Mouse (Mus musculus) heart, adult 8-10 months (tissue): ENCODE data around the gene Efnb3. TPM values are rescaled to one million over a fixed set of nuclear protein-coding genes. Genes with fewer than 3 reads are reported as not detected.

ENCODE experiments used
- DNase-seq: peaks from one replicate; pipeline ENCODE4 v3.0.0; 2022; ENCODE audit warnings: low spot score
- total RNA-seq, 4 experiments: library from RNA; stranded (reverse); gene quantifications; 2 replicates each; pipeline ENCODE4 v1.2.4; 2022

Gene Efnb3
- total RNA-seq, 4 experiments from 2014 or later: 105 to 137 (median 128) TPM

DNA sequence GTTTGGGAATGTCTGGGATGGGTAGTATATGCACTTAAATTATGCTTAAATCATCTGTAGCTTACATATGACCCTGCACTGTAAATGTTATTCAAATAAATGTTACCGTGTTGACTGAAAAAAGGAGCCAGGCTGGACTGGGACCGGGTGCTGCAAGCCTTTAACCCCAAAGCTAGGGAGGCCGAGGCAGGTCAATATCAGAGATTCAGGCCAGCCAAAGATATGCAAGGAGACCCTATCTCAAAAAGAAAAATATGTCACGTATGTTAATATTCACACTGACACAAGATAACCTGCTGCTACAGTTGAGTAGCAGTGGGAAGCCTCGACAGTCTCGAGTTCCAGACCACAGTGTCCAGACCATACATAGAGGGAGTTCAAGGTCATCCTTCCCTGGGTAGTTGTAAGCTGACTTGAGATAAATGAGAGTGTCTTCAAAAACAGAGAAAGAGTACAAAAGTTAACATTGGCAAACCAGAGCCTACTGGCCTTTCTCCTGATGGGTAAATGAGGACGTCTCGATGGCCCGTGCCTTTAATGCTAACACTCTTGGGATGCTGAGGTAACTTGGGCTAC, 22.3 kb upstream of the Efnb3 start:
- no peak for DNase-seq

DNA sequence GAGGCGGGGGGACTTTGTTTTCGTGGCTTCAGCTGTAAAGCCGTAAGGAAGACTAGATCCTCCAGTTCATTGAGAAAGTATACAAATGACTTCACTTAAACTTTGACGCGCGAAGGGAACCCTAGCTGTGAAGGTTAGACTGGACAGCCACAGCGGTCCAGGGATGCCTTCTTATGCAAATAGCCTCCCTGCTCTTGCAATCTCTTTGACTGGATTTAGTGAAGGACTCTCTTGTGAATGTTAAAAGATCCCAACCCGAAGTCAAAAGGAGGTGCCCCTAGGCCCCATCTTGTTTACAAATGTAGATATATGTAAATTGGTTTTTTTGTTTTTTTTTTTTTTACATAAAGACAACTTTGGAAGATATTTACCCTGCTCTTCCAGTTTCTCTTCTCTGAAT, 21.8 kb upstream of the Efnb3 start:
- DNase-seq: no peak

DNA sequence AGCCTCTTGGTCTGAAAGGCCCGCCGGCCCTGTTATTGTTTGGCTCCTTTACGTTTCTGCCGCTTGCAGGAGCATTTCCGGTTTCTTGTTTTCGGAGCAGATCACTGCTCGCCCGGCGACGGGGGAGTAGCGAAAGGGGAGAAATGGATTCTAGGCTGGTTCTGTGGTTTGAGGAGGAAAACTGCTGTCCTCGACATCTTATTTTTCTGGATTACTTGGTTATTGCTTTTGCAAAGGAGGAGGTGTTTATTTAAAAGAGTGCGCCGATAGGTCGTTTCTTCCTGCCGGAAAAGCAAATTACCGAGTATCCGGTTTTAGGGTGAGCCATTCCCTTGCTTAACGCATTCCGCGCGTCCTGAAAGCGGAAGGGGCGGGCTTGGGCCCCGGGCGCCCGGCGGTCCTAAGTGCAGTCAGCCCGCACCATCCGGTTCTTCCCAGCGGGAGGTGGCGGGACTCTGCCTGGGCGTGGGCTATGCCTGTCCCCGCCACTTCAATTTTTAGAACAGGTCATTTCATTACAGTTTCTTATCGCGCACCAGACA, 21.2 kb upstream of the Efnb3 start:
- DNase-seq: peak; percentile 95

DNA sequence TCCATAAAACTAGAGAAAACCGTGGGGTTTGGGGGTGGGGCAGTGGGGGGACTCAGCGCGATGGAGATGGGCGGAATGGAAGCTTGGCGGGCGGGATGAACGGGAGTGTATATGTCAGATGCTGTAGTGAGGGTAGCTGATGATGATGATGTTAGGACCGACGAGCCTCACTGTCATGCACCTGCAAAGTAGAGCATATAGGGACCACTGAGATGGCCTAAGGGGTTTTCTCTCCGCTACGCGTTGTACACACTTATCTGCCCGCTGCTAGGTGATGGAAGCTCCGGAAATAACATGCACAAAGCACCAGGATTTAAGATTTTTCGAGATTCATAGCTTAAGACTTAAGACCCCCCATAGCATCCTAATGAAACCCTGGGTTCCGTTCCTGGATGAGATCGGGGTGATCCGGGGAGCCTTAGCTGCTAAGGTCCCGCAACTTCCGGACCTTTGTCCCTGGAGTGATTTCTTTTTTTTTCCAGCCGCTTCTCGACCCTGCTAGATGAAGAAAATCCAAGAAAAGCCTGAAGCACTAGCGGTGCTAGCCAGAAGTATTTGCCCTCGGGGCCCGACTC, 20.7 kb upstream of the Efnb3 start:
- DNase-seq: no peak

DNA sequence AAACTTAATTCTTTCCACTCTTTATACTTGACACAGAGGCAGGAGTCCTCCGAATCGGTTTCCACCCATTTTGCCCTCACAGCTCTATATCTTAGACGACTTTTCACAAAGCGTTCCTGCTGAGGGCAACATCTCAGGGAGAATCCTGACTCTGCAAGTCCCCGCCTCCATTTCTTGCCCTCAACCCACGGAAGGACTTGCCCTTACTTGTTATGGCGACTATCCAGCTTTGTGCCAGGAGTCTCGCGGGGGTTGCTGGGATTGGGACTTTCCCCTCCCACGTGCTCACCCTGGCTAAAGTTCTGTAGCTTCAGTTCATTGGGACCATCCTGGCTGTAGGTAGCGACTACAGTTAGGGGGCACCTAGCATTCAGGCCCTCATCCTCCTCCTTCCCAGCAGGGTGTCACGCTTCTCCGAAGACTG, 20.1 kb upstream of the Efnb3 start, which contains the start of the genes Wrap53 and Trp53:
Wrap53 (minus strand) TSS at position 165 of the 424 bp plus-strand sequence.
Trp53 (plus strand) TSS at position 269 of the 424 bp plus-strand sequence.
- DNase-seq: peak; percentile 98

DNA sequence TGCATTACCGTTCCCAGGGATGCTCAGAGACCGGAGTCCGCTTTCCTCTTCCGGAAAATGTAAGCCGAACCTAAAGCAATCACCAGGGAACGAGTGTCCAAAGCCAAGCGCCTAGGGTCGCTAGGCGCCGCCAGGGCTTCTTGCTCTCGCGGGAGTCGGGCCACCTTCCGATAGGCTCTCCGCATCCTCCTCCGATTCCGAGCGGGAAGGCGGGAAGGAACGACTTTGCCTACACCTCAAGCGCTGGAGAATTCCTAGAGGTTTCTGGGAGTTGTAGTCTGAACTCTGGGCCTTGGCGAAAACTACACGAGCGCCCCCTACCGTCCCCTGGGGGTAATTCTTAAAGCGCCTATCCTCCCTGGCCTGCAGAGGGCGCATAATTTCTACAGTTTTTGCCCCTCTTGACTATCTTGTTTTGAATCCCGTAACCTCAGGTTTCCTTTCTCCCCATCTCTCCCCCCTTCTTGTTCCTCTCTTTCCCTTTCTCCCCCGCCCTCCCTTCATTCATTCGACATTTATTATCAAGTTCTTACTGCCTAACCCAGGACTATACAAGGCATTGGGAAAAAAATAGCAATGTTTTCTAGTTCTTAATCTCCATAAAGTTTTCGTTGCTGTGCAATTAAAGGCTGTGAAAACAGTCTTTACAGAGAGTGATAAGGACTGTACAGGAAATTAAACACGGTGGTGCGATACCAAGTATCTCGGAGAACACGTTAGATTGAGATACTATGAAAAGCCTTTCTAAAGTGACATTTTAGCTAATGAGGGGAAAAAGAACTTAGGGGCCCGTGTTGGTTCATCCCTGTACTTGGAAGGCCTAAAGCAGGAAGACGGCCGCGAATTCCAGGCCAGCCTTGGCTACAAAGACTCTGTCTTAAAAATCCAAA, 19.4 kb upstream of the Efnb3 start:
- DNase-seq: peak; percentile 97

DNA sequence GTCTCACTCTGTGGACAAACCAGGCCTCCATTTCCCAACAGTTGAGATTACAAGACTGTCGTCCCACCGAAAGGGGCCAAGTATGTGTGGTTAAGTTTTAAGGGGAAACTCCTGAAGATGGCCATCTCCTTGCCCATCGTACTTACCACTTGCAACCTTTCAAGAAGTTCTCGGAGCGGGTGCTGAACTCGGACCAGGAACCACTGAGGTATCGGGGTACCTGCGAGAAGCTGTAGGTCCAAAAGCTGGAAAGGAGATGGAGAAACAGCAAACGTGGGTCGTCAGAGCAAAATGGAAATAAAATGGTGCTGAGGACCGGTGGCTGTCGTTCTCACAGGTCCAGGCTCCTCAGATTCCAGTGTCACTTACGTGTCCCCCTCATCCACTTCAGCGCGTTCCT, 18.3 kb upstream of the Efnb3 start:
- no peak for DNase-seq

DNA sequence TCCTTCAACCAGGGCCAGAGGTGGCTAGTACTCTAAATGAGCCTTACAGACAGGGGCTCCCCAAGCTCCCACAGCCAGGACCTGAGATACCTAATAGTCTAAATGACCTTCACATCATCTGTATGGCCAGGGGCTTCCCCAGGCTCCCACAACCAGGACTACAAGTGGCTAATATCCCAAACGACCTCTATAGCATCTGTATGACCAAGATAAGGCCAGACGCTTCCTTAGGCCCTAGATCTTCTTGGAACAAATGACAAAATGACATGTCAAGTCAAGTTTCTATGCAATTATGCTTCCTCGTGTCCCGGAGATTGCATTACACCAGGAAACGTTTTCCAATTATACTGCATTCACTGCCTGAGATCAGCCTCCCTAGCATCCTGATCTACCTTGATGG, 16.3 kb upstream of the Efnb3 start:
- DNase-seq: no peak

DNA sequence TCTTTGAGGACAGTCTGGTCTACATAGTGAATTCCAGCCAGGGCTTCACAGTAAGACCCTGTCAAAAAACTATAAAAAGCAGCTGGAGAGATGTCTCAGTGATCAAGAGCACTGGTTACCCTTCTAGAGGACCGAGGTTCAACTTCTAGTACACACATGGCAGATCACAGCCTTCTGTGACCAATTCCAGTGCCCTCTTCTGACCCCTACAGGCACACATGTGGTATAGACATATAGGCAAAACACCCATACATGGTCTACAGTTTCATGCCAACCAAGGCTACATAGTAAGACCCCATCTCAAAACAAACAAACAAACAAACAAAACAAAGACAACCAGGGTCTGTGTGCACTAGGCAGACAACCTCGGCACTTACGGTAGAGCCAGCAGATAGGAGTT, 15.2 kb upstream of the Efnb3 start:
- no peak for DNase-seq

DNA sequence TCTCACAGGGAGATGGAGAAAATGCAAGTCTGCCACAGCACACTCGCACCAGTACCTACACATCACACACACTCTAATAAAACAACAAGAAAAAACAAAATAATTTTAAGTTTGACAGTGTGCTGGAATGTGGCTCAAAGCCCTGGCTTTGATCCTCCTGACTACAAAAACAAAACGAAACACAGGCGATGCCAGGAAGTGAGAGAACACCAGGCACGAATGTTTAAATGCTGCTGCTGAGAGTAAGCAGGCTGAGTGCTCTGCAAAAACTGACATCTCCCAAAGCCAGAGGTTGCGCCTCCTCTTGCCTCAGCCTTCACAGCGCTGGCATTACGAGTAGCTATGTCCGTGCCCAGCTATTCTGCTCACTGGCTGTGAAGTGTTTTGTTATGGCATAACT, 5.1 kb upstream of the Efnb3 start:
- DNase-seq: no peak

DNA sequence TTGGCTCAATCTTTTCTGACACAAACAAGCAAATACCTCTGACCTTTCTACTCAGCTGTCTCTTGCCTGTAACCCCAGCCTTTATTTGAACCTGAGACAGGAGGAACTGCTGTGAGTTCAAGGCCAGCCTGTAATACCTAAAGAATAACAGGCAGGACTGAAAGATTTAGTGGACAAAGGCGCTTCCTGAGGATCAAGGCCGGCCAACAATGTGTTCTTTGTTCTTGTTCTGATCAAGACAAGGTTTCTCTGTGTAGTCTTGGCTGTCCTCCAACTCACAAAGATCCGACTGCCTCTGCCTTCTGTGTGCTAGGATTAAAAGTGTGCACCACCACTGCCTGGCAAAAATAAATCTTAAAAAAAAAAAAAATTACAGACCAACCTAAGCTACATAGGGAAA, 4.4 kb upstream of the Efnb3 start:
- no peak for DNase-seq

DNA sequence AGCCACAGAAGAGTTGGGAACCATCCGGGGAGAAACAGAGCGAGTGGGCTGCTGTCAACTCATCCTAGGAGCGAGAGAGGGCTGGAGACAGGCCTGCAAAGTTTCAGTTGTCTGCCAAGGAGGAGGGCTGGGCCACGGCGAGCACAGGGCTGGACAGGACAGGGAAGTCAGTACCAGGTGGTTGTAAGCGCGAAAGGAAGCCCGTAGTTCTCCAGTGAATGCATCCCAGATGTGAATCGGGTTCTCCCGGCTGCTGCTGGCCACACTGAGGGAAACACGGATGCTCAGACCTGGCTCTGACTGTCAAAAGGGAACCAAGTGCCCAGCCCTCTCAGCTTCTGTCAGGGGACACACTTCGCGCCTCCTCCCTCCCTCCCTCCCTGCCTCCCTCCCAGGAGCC, 3.4 kb upstream of the Efnb3 start:
- no peak for DNase-seq

DNA sequence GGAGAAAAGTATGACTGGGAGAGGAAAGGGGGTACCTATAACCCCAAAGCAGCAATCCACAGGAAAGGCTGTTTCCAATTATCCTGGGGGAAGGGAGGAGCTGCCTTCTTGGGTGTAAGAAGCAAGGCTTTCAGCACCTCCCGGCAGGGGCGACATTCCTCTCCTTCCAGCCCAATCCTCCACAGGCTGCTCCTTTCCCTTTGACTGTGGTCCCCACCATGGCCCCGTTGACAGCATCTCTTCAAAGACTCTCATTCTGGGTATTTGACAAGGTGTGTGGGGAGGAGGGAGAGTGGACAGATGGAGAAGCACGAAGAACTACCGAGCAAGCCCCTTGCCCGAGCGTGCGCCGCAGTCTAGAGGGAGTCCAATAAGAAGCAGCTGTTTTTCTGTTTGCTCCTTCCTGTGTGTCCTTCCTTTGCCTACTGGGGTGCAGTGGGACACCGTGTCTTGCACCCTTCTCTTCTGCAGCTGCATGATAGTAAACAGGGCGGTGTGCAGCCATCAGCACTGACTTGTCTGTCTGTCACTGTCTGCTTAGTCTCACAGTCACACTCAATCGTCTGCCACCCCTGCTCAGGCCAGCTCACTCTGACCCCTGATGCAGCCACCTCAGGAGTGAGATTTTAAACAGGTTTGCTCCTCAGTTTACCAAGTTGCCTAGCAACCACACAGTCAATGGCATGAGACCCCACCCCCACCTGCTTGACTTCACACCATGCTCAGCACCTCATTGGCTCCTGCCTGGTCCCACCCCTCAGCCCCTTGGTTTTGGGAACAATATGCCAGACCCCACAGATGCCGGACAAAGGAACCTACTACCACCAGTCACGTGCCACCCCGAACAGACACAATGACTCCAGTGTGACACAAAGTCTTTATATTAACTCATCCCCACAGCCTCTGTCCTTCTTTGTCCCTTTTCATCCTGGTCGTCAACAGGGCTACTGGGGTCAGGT, 1.2 kb upstream of the Efnb3 start:
- no peak for DNase-seq

DNA sequence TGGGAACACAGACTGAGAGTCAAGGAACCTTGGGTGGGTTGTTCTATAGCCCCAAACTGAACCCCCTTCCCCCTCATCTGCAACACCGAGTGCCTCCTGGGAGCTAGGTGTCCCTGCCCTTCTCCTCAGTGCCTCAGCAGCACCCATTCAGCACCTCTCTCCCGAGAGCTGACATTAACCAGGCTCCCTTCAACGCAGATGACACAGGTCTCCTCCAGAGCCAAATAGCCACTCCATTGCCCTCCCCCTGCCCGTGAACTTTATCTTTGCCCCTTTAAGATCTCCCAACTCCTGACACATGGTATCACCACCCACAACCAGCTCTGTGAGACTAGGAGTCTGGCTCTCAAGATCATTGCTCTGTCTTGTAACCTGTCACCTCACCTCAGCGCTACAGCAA, 822 bp downstream of the Efnb3 start:
- peak; percentile 53 for DNase-seq

DNA sequence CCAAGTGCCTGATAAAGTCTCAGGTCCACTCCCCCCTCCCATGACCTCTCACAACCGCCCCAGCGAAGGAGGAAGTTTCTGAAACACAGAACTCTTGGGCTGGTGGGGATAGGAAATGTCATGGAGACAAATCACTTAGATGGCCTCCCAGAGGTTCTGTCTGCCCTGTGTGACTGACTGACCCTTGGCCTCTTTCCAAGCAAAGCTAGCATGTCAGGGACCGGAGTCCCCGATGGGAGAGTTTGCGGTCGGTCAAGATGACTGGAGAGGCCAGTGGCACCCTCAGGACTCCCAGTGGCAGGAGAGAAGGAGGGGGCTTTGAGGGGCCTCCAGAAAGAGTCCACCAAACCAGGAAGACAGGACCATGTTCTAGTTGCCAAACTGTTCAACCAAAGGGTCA, 1.2 kb downstream of the Efnb3 start:
- no peak for DNase-seq

DNA sequence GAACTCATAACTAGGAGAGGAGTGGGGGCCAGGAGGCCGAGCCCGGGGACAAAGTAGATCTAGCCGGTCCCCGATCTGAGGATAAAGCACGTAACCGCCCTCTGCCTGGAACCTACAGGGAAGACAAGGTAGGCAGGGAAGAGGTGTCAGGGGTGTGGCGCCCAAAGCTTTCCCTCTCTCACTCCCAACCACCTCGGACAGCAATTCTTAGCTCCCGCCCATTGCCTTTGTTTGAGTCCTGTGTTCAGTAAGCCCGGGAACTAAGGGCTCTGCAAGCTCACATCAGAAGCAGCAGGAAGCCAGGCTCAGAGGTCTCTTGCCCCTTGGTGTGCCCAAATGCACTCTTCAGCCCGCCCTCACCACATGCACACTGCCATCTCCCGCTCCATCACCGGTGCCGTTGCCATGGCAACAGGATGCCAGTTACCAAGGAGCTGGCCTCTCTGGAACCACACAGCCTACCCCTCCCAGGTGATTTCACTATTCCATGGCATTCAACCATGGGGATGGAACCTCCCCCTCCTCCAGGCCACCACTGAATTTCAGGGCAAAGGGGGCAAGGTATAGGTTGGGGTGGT, 2.5 kb downstream of the Efnb3 start:
- DNase-seq: no peak

DNA sequence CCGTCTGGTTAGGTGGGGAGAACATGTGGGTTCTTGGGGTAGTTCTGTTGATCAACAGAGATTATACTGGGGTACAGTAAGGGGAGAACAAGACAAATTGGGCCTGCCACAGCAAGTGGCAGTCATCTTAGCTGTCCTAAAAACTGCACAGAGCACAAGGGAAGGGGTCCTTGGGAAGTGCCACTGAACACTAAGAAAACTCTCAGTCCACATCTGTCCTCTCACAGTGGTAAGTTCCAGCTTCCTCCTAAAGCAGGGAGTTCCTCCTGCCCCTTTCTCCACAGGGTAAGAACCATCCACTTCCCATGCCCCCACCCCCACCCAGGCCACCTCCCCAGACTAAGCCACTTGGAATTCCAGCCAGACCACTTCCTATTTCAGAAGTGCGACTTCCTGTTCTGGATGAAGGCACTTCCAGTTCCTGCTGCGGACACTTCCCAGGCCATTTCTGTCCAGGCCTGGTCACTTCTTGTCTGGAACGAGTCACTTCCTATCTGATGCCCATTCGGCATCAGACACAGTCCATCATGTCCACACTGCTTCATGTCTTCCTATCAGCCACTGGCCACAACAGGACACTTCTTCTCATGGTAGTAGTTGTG, 5.4 kb downstream of the Efnb3 start:
- no peak for DNase-seq

DNA sequence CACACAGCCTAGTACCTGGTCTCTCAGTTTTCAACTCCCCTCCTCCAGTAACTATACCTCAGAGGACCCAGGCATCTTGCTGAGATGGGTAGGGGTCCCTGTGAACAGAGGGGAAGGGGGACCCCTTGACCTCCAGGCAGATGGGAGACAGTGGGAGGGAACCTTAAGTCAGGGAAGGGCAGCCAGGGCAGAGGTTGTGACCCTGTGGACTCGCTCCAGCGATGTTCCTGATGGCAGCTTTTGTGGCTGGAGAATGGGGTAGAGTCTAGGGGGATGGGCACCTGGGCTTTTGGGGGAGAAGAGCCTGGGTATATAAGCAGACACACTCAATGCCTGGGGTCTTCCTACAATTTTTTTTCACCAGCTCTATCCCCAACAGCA, 6.7 kb downstream of the Efnb3 start:
- no peak for DNase-seq

DNA sequence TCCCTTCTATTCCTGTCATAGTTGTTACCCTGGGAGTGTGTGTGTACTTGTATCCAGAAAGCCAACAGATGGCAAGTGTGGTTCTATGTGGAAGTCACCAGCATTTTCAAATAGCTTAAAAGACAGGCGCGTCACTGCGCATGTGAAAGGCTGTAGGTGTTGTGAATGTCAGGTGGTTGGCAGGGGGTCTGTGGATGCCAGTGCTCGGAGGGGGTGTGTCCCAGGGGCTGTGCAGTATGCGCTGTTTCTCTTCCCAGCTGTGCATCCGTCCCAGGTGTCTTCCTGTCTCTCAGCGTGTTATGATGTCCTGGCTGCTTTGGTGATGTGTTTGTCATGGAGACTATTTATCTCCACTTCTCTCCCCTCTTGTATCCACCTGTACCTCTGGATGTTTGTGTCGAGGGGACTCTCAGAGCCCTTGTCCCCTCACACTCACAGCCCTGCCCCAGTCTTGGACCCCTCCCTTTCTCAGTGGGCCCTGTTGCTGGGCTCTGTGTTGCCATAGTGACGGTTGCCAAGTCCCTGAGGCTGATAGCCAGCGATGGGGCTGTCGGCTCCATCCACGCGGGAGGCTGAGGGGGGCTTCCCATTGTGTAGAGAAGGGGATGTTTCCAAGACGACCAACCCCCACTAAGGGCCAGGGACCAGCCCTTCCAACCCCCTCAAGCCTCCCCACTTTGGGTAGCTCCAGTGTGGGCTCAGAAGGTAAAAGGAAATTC, 7.2 kb downstream of the Efnb3 start:
- DNase-seq: no peak

DNA sequence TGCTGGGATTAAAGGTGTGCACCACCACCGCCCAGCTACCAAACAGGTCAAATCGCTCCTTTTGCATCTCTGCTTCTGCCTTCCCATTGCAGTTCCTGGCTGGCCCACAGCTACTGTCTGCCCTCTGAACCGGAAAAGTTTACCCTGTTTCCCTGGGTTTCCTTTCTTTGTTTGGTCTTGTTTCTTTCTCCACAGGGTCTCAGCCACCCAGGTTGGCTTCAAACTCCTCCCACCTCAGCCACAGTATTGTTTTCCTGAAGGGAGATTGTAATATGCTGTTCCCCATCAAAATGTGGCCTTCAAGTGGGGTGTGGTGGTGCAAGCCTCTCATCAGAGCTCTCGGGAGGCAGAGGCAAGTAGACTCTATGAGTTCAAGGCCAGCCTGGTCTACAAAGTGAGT, 8.7 kb downstream of the Efnb3 start:
- DNase-seq: no peak
